Mouse (Mus musculus) C2C12 (cell line): ENCODE data around the gene Twist2.

Experiments
- CEBPB ChIP-seq: IDR thresholded peaks from one replicate; pipeline ENCODE4 v1.6.1; 2011; ENCODE audit warnings: low read depth, mild to moderate bottlenecking, control low read depth, moderate library complexity
- CTCF ChIP-seq: IDR thresholded peaks from one replicate; pipeline ENCODE4 v1.5.1; 2011; ENCODE audit not compliant: control insufficient read depth, insufficient read depth, insufficient read length
- MAX ChIP-seq: IDR thresholded peaks from one replicate; pipeline ENCODE4 v1.6.1; 2011; ENCODE audit warnings: mild to moderate bottlenecking, control low read depth
- MYOD1 ChIP-seq: IDR thresholded peaks from one replicate; pipeline ENCODE4 v1.6.1; 2011; ENCODE audit warnings: low read depth; ENCODE audit not compliant: control insufficient read depth, insufficient read length
- MYOG ChIP-seq: IDR thresholded peaks from one replicate; pipeline ENCODE4 v1.6.1; 2011; ENCODE audit not compliant: control insufficient read depth, insufficient read length; ENCODE audit errors: extremely low read depth
- USF1 ChIP-seq: IDR thresholded peaks from one replicate; pipeline ENCODE4 v1.6.1; 2011; ENCODE audit warnings: low read depth, mild to moderate bottlenecking, control low read depth, moderate library complexity

- TF ChIP-seq MYOG (no peak), MAX (no peak), CTCF (no peak), USF1 (no peak), MYOD1 (no peak), CEBPB (no peak)
Measured at GRCm38 (mm10) chr1:91757292-91757691, 44.0 kb upstream of the Twist2 start.
